Mouse (Mus musculus): ENCODE results near the gene Tmprss2. TPM values are rescaled to one million over a fixed set of nuclear protein-coding genes. Genes with fewer than 3 reads are reported as not detected.

Gene Tmprss2
- polyA plus RNA-seq (2011; ENCODE audit: insufficient read depth, insufficient read length, low replicate concordance, missing spikeins): not detected in 2 replicates

- Histone ChIP-seq H3K4me1 (ENCODE audit: control insufficient read depth, insufficient read depth, low read length) (no peaks in the 10 kb centered on the region), H3K4me3 (replicated peaks; ENCODE audit: control insufficient read depth, low read depth, low read length) (no peak within 1 kb of the TSS), H3K27ac (ENCODE audit: control insufficient read depth, insufficient read depth, low read depth, low read length, poor library complexity) (no peak within 1 kb of the TSS)
- 2% methylated on average over 30 of the region's 30 CpGs for WGBS
- TF ChIP-seq CTCF (IDR thresholded peaks at IDR 0.05; ENCODE audit: control insufficient read depth, insufficient read depth, low read length) (no peak), POLR2A (IDR thresholded peaks at IDR 0.05; ENCODE audit: borderline replicate concordance, control insufficient read depth, low read depth, low read length) (no peak)
Measured at GRCm38 (mm10) chr16:97610939-97611338, at the start of gene Tmprss2. Gene Tmprss2 (minus strand): TSS chr16:97611195.

GRCm38 (mm10) chr16:97659225-97659658, 48.2 kb upstream of the Tmprss2 start:
- 55% methylated on average over 1 of the region's 1 CpGs for WGBS
- no peak overlapping the region for H3K27ac ChIP-seq (ENCODE audit: control insufficient read depth, insufficient read depth, low read depth, low read length, poor library complexity)
- H3K4me1 ChIP-seq (ENCODE audit: control insufficient read depth, insufficient read depth, low read length): no peaks in the 10 kb centered on the region
- H3K4me3 ChIP-seq (replicated peaks; ENCODE audit: control insufficient read depth, low read depth, low read length): no peak overlapping the region
- TF ChIP-seq CTCF (IDR thresholded peaks at IDR 0.05; ENCODE audit: control insufficient read depth, insufficient read depth, low read length) (no peak), POLR2A (IDR thresholded peaks at IDR 0.05; ENCODE audit: borderline replicate concordance, control insufficient read depth, low read depth, low read length) (no peak)

GRCm38 (mm10) chr16:97658481-97658880, 47.5 kb upstream of the Tmprss2 start:
- H3K4me1 ChIP-seq (ENCODE audit: control insufficient read depth, insufficient read depth, low read length): no peaks in the 10 kb centered on the region
- TF ChIP-seq POLR2A (IDR thresholded peaks at IDR 0.05; ENCODE audit: borderline replicate concordance, control insufficient read depth, low read depth, low read length): no peak
- no peak for TF ChIP-seq CTCF (IDR thresholded peaks at IDR 0.05; ENCODE audit: control insufficient read depth, insufficient read depth, low read length)
- H3K4me3 ChIP-seq (replicated peaks; ENCODE audit: control insufficient read depth, low read depth, low read length): no peak overlapping the region
- H3K27ac ChIP-seq (ENCODE audit: control insufficient read depth, insufficient read depth, low read depth, low read length, poor library complexity): no peak overlapping the region
- 49% methylated on average over 6 of the region's 6 CpGs for WGBS

- no peak overlapping the region for H3K4me3 ChIP-seq (replicated peaks; ENCODE audit: control insufficient read depth, low read depth, low read length)
- no peak overlapping the region for H3K27ac ChIP-seq (ENCODE audit: control insufficient read depth, insufficient read depth, low read depth, low read length, poor library complexity)
- H3K4me1 ChIP-seq (ENCODE audit: control insufficient read depth, insufficient read depth, low read length): no peaks in the 10 kb centered on the region
- 70% methylated on average over 2 of the region's 2 CpGs for WGBS
- TF ChIP-seq CTCF (IDR thresholded peaks at IDR 0.05; ENCODE audit: control insufficient read depth, insufficient read depth, low read length) (no peak), POLR2A (IDR thresholded peaks at IDR 0.05; ENCODE audit: borderline replicate concordance, control insufficient read depth, low read depth, low read length) (no peak)
Measured at GRCm38 (mm10) chr16:97655800-97656199, 44.8 kb upstream of the Tmprss2 start.

- WGBS: 69% methylated on average over 9 of the region's 9 CpGs
- Histone ChIP-seq H3K4me1 (ENCODE audit: control insufficient read depth, insufficient read depth, low read length) (no peaks in the 10 kb centered on the region), H3K27ac (ENCODE audit: control insufficient read depth, insufficient read depth, low read depth, low read length, poor library complexity) (no peak overlapping the region), H3K4me3 (replicated peaks; ENCODE audit: control insufficient read depth, low read depth, low read length) (no peak overlapping the region)
- TF ChIP-seq POLR2A (IDR thresholded peaks at IDR 0.05; ENCODE audit: borderline replicate concordance, control insufficient read depth, low read depth, low read length) (no peak), CTCF (IDR thresholded peaks at IDR 0.05; ENCODE audit: control insufficient read depth, insufficient read depth, low read length) (no peak)
Measured at GRCm38 (mm10) chr16:97649522-97650188, 38.7 kb upstream of the Tmprss2 start.

- Histone ChIP-seq H3K4me1 (ENCODE audit: control insufficient read depth, insufficient read depth, low read length) (no peaks in the 10 kb centered on the region; the same call in 1 of the 2 replicates), H3K27ac (ENCODE audit: control insufficient read depth, insufficient read depth, low read depth, low read length, poor library complexity) (no peak overlapping the region), H3K4me3 (replicated peaks; ENCODE audit: control insufficient read depth, low read depth, low read length) (no peak overlapping the region)
- TF ChIP-seq CTCF (IDR thresholded peaks at IDR 0.05; ENCODE audit: control insufficient read depth, insufficient read depth, low read length): no peak
- TF ChIP-seq POLR2A (IDR thresholded peaks at IDR 0.05; ENCODE audit: borderline replicate concordance, control insufficient read depth, low read depth, low read length): no peak
Measured at GRCm38 (mm10) chr16:97644681-97645080, 33.7 kb upstream of the Tmprss2 start.

- WGBS: 74% methylated on average over 3 of the region's 3 CpGs
- TF ChIP-seq CTCF (IDR thresholded peaks at IDR 0.05; ENCODE audit: control insufficient read depth, insufficient read depth, low read length): no peak
- TF ChIP-seq POLR2A (IDR thresholded peaks at IDR 0.05; ENCODE audit: borderline replicate concordance, control insufficient read depth, low read depth, low read length): no peak
- Histone ChIP-seq H3K4me3 (replicated peaks; ENCODE audit: control insufficient read depth, low read depth, low read length) (no peak overlapping the region), H3K4me1 (ENCODE audit: control insufficient read depth, insufficient read depth, low read length) (no peaks in the 10 kb centered on the region; the same call in 1 of the 2 replicates), H3K27ac (ENCODE audit: control insufficient read depth, insufficient read depth, low read depth, low read length, poor library complexity) (no peak overlapping the region)
Measured at GRCm38 (mm10) chr16:97639630-97640029, 28.6 kb upstream of the Tmprss2 start.

GRCm38 (mm10) chr16:97632880-97633484, 22.0 kb upstream of the Tmprss2 start:
- Histone ChIP-seq H3K4me1 (ENCODE audit: control insufficient read depth, insufficient read depth, low read length) (no peaks in the 10 kb centered on the region; the same call in 1 of the 2 replicates), H3K27ac (ENCODE audit: control insufficient read depth, insufficient read depth, low read depth, low read length, poor library complexity) (no peak overlapping the region), H3K4me3 (replicated peaks; ENCODE audit: control insufficient read depth, low read depth, low read length) (no peak overlapping the region)
- WGBS: 56% methylated on average over 4 of the region's 4 CpGs
- TF ChIP-seq CTCF (IDR thresholded peaks at IDR 0.05; ENCODE audit: control insufficient read depth, insufficient read depth, low read length) (no peak), POLR2A (IDR thresholded peaks at IDR 0.05; ENCODE audit: borderline replicate concordance, control insufficient read depth, low read depth, low read length) (no peak)

All from bone marrow, adult 2 months (tissue).